Mouse (Mus musculus): ENCODE data around the gene Napsa.

Napsa gene

DNA sequence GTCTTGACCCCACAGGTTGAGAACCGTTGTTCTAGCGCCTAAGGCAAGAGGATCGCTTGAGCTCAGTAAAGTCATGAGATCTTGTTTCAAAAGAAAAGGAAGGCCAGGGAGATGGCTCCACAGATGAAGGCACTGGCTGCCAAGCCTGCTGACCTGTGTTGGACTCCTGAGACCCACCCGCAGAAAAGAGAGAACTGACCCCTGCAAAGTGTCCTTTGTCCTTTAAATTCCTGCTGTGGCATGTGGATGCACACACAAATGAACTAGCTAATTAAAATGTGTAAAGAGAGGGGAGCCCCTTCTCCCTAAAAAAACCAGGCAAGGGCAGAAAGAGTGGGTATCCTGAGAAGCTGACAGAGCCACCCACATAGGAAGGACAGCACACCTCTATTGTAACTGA lies 369 bp upstream of the Napsa start:
- DNase-seq: peak; percentile 56

DNA sequence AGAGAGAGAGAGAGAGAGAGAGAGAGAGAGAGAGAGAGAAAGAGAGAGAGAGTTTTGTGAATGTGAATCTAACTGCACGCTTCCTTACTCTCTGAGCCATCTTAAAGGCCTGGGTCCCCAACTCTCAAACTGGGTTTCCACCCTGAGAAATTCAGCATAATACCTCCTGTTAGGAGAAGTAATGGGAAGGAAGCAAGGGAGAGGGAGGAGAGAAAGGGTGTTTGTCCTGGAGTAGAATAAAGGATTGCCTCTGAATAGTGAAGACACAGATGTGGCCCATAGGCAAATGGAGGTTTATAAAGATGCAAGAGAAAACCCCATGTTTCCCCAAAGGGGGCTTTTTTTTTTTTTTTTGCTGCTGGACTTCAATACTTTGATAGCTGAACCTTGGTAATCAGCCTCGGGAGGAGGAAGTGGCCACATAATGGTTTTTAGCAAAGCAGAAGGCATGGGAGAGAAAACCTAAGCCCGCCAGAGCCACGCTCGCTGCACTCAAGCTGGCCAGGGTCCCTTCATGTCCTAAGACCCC lies 840 bp downstream of the Napsa start:
- DNase-seq: no peak

DNA sequence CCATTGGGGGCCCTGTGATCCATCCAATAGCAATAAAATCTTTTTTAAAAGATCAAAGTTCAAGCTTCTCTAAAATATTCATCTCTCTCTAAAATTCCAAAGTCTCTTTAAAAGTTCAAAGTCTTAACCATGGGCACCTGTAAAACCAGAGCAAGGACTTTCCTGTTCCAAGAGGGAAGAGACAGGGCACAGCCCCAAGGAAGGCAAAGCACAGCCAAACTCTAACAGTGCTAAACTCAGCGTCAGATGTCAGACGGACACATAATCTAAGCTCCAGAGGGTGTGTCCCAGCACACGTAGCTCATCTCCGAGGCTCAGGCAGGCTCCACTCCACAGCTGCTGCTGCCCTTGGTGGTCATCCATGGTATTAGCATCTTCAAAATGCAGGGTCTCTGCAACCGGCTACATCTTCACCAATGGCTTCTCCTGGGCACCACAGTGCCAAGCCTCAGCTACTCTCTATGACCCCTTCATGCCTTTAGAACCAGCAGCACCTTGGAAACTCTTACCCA lies 4.2 kb downstream of the Napsa start:
- DNase-seq: no peak

DNA sequence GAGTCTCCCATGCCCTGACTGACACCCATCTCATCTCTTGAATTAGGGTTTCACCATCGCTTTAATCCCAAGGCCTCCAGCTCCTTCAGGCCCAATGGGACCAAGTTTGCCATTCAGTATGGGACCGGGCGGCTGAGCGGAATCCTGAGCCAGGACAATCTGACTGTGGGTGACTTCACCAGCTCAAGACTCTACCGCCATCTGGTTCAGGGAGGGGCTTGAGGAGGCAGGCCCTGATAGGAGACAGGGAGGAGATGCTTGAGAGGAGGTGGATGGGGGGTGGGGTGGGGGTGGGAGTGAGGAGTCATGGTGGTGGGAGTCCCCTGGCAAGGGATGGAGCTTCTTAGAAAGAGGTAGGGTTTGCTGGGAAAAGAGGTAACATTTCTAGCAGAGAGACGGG lies 9.5 kb downstream of the Napsa start:
- DNase-seq: no peak

DNA sequence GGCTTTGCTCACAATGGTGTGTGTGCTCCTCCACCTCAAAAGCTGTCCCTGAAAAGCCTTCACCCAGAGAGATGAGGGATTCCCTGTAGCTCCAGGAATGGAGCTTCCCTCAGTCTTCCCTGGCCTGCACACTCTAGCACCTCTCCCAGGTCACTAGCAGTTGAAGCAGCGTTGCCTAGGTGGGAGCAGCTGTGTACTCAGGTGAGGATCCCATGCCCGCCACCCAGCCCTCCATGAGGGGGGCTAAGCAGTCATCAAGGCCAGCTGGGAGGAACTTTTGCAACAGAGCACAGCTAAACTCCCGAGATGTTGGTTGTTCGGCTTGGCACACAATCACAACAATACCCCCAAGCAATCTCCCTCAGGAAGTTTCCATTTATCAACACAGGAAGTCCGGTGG lies 10.5 kb downstream of the Napsa start:
- DNase-seq: no peak

DNA sequence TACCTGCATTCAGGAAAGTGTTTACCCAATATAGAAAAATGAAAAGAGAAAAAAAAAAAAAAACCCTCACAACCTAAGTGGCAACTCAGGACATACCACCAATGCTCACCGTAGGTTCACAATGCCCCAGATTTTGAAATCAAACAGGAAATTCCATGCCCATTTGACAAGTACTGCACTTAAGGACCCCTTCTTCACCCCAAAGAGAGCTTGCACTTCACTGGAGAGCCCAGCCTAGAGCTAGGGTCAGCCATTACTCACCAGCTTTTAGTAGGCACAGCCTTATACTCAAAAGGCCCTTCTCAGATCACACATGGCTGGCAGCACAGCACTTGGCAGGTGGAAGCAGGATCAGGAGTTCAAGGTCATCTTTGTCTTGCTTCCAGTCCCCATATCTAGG lies 11.0 kb downstream of the Napsa start:
- no peak for DNase-seq

DNA sequence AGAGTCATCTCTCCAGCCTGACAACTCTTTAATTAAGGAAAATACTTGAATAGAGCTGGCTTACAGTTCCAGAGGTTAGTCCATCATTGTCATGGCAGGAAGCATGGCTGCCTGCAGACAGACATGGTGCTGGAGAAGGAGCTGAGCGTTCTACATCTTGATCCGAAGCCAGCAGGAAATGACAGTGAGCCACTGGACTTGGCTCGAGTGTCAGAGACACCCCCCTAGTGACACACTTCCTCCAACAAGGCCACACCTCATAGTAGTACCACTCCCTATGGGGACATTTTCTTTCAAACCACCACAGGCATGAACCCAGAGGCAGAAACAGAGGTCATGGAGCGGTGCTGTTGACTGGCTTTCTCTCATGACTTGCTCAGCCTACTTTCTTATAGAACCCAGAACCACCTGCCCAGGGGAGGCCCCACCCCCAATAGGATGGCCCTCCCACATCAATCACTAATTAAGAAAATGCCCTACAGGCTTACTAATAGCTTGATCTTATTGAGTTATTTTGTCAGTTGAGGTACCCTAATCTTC lies 12.2 kb downstream of the Napsa start:
- no peak for DNase-seq

DNA sequence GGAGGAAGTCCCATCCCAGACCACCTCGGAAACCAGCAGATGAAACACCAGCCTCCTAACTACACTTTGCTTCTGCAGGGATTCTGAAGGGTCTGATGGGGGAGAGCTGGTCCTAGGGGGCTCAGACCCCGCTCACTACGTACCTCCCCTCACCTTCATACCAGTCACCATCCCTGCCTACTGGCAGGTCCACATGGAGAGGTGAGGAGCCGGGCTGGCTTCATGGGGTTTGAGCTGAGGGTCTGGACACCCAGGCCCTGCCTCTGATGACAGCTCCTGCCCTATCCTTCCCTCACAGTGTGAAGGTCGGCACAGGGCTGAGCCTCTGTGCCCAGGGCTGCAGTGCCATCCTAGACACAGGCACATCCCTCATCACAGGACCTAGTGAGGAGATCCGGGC lies 12.7 kb downstream of the Napsa start:
- DNase-seq: no peak

DNA sequence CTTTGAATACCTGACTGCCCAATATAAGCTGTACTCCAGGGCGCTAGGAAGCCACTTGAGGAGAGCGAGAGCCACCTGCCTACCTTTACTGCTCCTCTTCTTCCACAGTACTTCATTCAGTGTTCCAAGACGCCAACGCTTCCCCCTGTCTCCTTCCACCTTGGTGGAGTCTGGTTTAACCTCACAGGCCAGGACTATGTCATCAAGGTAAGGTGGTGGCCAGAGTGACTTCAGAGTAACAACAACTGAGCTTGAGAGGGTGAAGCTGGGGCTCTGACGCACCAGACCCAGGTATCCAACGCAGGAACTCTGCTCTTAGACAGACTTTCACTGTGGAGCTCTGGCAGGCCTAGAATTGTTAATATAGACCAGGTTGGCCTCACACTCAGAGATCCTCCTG lies 13.4 kb downstream of the Napsa start:
- no peak for DNase-seq

DNA sequence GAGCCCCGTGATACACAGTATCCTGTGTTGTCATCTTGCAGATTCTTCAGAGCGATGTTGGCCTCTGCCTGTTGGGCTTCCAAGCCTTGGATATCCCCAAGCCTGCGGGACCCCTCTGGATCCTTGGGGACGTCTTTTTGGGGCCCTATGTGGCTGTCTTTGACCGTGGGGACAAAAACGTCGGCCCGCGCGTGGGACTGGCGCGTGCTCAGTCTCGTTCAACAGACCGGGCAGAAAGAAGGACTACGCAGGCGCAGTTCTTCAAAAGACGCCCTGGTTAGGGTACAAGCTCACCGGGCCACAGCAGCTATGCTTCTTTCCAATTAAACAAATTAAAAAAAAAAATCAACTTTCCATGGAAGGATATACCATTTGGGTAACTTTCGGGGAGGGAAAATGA lies 14.3 kb downstream of the Napsa start:
- no peak for DNase-seq

DNA sequence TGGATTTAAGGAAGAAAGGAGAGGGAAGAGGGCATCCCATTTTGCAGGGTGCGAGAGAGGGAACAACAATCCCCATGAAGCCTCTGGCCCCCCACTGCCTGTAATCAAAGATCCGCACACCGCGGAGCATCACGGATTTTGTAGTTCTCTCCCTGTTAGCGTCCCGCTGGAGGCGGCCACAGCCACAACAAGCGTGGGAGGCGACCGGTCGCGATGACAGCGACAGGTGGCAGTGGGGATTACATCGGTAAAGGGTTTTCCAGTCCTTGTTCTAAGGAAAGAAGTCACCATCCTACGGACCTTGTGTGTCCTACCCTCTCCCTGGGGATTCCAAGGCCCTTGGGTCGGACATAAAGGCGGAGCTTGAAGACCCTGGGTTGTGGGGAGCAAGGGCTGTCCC lies 14.8 kb downstream of the Napsa start:
- DNase-seq: no peak

DNA sequence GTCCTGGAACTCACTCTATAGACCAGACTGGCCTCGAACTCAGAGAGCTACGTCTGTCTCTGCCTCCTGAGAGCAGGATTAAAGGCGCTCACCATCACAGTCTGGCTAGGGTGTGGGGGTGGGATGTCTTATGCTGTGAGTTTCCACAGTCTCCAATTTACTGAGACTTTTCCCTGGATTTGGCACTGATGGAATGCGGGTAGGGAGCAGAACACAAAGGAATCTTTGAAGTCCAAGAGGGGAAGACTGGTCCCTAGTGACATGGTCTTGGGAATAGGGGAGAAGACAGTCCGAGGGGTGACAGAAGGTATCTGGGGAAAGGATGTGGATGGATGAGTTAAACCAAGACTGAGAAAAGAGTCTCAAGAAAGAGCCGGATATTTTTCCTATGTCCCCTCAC lies 15.5 kb downstream of the Napsa start:
- DNase-seq: no peak

DNA sequence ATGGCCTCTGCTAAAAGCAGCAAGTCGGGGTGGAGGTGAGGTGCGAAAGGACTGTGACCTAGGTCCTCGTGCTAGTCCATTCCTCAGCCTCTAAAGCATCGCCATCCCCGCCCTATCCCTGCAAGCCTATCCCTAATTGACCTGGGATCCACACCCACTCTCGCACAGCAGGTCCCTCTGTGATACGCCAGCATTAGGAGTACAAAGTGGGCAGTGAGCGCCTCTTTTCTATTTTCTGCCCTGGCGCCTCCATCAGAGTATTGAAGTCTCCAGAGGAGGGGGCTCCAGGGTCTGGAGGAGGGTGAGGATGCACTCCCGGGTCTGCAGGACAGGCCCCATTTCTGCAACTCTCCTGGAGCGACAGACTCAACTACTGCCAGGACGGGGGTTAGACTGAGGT lies 16.2 kb downstream of the Napsa start:
- no peak for DNase-seq

DNA sequence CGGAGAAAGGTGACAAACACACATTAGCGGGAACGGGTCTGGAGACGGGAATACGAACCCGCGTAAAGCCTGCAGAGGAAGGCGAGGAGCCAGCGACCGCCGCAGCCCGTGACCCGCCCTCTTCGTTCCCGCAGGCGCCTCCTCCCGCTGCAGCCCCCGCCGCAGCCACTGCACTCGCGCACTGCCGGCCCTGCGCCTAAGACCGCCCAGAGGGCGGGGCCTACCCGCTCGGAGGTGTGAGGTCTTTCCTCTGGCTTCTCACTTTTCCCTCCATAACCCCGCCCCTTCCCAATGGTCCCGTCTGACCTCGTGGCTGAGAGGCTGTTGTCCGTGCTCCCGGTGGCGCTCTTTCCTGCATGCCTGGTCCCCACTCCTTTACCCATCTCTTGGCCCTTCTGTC lies 17.0 kb downstream of the Napsa start:
- DNase-seq: peak; percentile 90

DNA sequence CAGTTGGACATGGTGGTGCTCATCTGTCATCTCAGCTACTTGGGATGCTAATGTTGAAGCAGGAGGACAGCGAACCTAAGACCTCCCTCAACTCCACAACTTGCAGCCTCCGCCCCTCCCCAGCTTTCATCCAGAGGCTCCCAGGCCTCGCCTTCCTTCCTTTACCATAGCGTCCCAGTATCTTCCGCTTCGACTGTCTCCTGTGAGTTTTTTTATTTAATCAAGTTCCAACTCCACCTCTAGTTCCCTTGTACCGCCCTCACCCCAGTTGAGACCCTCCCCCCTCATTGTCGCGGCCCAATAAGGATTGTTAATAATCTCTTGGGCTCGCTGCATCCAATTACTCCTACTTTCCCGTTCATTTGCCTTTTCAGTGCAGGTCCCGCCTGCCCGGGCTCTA lies 17.8 kb downstream of the Napsa start:
- DNase-seq: no peak

DNA sequence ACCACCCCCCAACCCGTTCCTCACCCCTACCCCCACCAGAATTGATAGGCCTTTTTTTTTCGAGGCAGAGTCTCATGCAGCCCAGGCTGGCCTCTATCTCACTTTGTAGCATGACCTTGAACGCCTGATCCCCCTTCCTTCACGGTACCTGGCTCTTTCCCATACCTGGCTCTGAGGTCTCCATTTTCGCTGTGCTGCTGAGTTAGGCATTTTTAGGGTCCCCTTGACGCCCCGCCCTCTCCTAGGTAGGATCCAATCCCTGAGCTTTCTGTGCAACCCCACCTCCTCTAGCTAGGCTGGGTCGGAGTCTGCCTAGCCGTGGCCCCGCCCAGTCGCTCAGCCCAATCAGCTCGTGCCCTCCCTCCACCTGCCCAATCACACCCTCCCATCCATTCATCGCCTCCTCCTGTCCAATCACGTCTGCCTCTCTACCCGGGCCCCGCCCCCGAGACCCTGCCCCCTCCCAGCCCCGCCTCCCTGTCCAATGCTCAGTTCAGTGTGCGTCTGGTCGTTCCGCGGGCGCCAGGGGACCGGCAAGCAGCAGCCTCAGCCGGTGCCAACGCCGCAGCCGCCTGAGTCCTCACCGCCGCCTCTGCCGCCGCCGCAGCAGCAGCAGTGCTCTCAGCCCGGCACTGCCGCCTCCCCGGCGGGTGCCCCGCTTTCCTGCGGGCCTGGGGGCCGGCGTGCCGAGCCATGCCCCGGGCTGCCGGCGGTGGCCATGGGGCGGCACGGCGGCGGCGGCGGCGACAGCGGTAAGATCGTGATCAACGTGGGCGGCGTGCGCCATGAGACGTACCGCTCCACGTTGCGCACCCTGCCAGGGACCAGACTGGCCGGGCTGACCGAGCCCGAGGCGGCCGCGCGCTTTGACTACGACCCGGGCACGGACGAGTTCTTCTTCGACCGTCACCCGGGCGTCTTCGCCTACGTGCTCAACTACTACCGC lies 18.5 kb downstream of the Napsa start, which contains the start of gene Kcnc3:
Gene Kcnc3, plus strand, starts transcription at position 263 of the 946 bp plus-strand sequence.
- DNase-seq: peak; percentile 90

DNA sequence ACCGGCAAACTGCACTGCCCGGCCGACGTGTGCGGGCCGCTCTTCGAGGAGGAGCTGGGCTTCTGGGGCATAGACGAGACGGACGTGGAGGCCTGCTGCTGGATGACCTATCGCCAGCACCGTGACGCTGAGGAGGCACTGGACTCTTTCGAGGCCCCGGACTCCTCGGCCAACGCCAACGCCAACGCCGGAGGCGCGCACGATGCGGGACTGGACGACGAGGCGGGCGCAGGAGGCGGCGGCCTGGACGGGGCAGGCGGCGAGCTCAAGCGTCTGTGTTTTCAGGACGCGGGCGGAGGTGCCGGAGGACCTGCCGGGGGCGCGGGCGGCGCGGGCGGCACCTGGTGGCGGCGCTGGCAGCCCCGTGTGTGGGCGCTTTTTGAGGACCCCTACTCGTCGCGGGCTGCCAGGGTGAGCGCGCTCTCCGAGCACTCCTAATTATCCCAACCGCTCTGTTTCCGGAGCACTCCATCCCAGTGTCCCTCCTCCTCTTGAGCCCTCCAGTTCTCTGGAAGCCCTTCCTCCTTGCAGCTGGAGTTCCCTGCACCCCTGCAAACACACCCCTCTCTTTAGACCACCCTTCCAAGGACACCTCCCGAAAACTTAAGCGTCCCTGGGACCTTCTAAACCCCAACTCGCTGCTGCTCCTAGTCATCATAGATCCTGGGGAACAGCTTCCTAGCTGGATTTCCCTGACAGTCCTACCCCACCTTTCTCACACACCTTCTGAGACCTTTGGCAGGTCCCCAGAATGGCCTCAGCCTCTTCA lies 19.4 kb downstream of the Napsa start:
- no peak for DNase-seq

DNA sequence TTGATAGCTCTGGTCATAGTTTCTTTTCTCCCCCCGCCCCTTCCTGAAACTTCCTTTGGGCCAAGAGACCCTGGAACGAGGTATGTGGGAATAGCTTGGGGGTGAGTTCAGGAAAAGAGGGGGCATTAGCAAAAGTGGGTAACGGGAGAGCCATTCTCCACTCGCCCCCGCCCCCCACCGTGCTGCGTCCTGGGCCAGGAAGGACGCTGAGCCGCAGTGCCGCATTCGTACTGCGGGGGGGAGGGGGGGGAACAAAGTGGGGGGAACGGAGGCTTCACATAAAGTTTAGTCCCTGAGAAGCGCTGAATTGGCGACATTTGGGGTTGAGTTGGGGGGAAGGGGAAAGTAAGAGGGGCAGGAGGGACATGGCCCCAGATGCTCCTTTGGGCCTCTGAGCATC lies 20.9 kb downstream of the Napsa start:
- DNase-seq: no peak

DNA sequence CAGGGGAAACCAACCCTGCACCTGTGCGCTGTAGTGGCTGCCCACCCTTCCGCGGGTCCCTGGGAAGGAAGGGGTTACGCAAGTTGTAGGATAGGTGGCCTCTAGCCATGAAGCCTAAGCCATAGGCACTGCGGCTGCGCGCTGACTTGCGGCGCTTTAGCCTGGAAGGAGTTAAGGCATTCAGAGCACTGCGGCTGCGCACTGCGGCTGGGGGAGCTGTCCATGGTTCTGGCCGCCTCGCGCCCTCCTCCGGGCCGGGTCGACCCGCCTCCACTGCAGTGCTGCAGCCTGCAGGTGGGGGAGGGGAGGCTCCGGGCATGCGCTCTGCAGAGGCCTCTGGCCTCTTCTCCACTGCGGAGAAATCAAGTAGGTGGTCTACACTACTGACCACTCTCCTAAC lies 21.6 kb downstream of the Napsa start:
- DNase-seq: peak; percentile 85

DNA sequence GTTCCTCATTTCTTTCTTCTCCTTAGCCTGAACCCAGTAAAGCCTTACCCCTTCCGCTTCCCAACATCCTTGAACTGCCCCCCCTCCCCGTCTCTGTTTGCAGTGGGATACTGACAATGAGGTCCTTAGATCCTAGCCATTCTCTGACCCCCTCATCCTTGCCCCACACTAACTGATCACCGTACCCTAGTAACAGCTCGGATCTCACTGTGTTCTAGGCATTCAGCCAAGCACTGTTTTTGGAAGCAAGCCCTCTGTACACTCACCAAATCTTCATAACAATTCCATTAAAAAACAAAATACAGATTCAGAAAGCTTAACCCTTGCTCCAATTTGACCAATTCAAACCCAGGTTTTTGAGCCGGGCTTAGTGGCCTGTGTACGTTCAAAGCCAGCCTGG lies 22.1 kb downstream of the Napsa start:
- DNase-seq: no peak

DNA sequence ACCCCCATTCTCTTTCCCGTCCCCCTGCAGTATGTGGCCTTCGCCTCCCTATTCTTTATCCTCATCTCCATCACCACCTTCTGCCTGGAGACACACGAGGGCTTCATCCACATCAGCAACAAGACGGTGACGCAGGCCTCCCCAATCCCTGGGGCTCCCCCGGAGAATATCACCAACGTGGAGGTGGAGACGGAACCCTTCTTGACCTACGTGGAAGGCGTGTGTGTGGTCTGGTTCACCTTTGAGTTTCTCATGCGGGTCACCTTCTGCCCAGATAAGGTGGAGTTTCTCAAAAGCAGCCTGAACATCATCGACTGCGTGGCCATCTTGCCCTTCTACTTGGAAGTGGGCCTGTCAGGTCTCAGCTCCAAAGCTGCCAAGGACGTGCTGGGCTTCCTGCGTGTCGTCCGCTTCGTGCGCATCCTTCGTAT lies 23.0 kb downstream of the Napsa start:
- DNase-seq: no peak

DNA sequence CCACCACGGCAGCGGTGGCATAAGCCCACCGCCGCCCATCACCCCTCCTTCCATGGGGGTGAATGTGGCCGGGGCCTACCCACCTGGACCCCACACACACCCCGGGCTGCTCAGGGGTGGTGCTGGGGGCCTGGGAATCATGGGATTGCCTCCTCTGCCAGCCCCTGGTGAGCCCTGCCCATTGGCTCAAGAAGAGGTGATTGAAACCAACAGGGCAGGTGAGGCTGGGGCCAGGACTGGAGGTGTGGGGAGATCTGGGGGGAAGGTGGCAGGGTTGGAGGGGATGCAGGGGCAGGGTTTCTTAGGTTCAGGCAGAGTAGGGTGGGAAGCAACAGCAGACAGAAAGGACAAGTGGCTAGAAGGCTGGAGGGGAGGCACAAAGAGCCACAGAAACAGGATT lies 23.9 kb downstream of the Napsa start:
- no peak for DNase-seq

DNA sequence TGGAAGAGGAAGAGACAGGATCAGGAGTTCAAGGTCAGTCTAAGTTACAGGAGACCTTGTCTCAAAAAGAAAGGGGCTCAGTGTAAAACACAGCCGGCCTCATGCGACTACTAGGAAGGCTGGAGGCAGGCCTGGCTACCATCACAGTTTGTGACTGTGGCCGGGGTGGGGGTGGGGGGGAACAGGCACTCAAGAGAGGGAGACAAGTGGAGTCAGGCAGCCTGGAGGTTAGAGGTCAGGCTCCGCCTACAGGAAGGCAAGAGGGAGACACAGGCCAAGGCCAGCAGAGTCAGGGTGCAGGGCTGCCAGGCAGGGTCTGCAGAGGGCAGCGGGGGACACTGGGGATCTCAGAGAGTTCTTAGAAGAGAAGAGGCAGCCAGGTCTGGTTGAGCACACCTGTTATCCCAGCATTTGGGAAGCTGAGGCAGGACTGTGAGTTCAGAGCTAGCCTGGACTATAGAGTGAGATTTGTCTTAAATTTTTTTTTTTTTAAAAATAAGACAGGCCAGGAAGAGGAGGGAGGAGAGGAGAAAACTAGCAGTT lies 24.9 kb downstream of the Napsa start:
- no peak for DNase-seq

All from kidney, adult 18-20 months (tissue).